Mouse (Mus musculus): ENCODE measurements around the gene Arhgap1. TPM values are rescaled to one million over a fixed set of nuclear protein-coding genes. Genes with fewer than 3 reads are reported as not detected.

The Arhgap1 gene
- polyA plus RNA-seq, 1 experiment, result 23.7 TPM

- Histone ChIP-seq H3K27ac (ENCODE audit: control insufficient read depth, insufficient read depth, low read depth, low read length) (peak within 1 kb of the TSS; percentile 84), H3K4me1 (ENCODE audit: control insufficient read depth, insufficient read depth, low read length) (peaks cover 3% of the 10 kb centered on the region), H3K4me3 (ENCODE audit: control insufficient read depth, low read depth, low read length) (peak within 1 kb of the TSS; percentile 96), H3K36me3 (ENCODE audit: control insufficient read depth, insufficient read depth, low read length) (no peaks in the 10 kb centered on the region), H3K27me3 (ENCODE audit: control insufficient read depth, insufficient read depth, low read length) (no peaks in the 10 kb centered on the region)
- peak; percentile 67 for TF ChIP-seq POLR2A (IDR thresholded peaks at IDR 0.05; ENCODE audit: control insufficient read depth, low read depth, low read length)
- TF ChIP-seq CTCF (IDR thresholded peaks at IDR 0.05; ENCODE audit: control insufficient read depth, insufficient read depth, insufficient replicate concordance, low read depth, low read length), result no peak
Observed at GRCm38 (mm10) chr2:91710272-91711234, 60.9 kb downstream of the Arhgap1 start, which contains the start of the genes Atg13 and Harbi1. Gene Atg13 (minus strand): TSS chr2:91710576. Gene Harbi1 (plus strand): TSS chr2:91710852.

- Histone ChIP-seq H3K4me3 (ENCODE audit: control insufficient read depth, low read depth, low read length) (peak overlapping the region; percentile 96), H3K4me1 (ENCODE audit: control insufficient read depth, insufficient read depth, low read length) (peaks cover 3% of the 10 kb centered on the region), H3K36me3 (ENCODE audit: control insufficient read depth, insufficient read depth, low read length) (no peaks in the 10 kb centered on the region), H3K27me3 (ENCODE audit: control insufficient read depth, insufficient read depth, low read length) (no peaks in the 10 kb centered on the region), H3K27ac (ENCODE audit: control insufficient read depth, insufficient read depth, low read depth, low read length) (peak overlapping the region; percentile 84)
- TF ChIP-seq POLR2A (IDR thresholded peaks at IDR 0.05; ENCODE audit: control insufficient read depth, low read depth, low read length) (no peak), CTCF (IDR thresholded peaks at IDR 0.05; ENCODE audit: control insufficient read depth, insufficient read depth, insufficient replicate concordance, low read depth, low read length) (no peak)
Observed at GRCm38 (mm10) chr2:91711256-91711925, 61.7 kb downstream of the Arhgap1 start.

- H3K27ac ChIP-seq (ENCODE audit: control insufficient read depth, insufficient read depth, low read depth, low read length), result no peak overlapping the region
- H3K4me3 ChIP-seq (ENCODE audit: control insufficient read depth, low read depth, low read length), result no peak overlapping the region
- TF ChIP-seq POLR2A (IDR thresholded peaks at IDR 0.05; ENCODE audit: control insufficient read depth, low read depth, low read length) (no peak), CTCF (IDR thresholded peaks at IDR 0.05; ENCODE audit: control insufficient read depth, insufficient read depth, insufficient replicate concordance, low read depth, low read length) (no peak)
- no peaks in the 10 kb centered on the region for H3K4me1 ChIP-seq (ENCODE audit: control insufficient read depth, insufficient read depth, low read length)
- H3K27me3 ChIP-seq (ENCODE audit: control insufficient read depth, insufficient read depth, low read length), result no peaks in the 10 kb centered on the region
- H3K36me3 ChIP-seq (ENCODE audit: control insufficient read depth, insufficient read depth, low read length), result no peaks in the 10 kb centered on the region
Observed at GRCm38 (mm10) chr2:91714921-91715320, 65.3 kb downstream of the Arhgap1 start.

- peaks cover 1% of the 10 kb centered on the region; the same call in 1 of the 2 replicates for H3K36me3 ChIP-seq (ENCODE audit: control insufficient read depth, insufficient read depth, low read length)
- H3K27me3 ChIP-seq (ENCODE audit: control insufficient read depth, insufficient read depth, low read length), result no peaks in the 10 kb centered on the region
- no peak overlapping the region for H3K4me3 ChIP-seq (ENCODE audit: control insufficient read depth, low read depth, low read length)
- no peaks in the 10 kb centered on the region for H3K4me1 ChIP-seq (ENCODE audit: control insufficient read depth, insufficient read depth, low read length)
- TF ChIP-seq POLR2A (IDR thresholded peaks at IDR 0.05; ENCODE audit: control insufficient read depth, low read depth, low read length) (no peak), CTCF (IDR thresholded peaks at IDR 0.05; ENCODE audit: control insufficient read depth, insufficient read depth, insufficient replicate concordance, low read depth, low read length) (no peak)
- H3K27ac ChIP-seq (ENCODE audit: control insufficient read depth, insufficient read depth, low read depth, low read length), result no peak overlapping the region
Observed at GRCm38 (mm10) chr2:91718276-91718675, 68.6 kb downstream of the Arhgap1 start.

Other genes starting within 250 kb of the Arhgap1 start
- gene 1110051M20Rik, start 205.2 kb upstream of the Arhgap1 start, polyA plus RNA-seq (2012; rRNA removed), result 81.5 and 91.7 TPM in 2 replicates
- 0.44 and 0.96 TPM in 2 replicates for gene Lrp4, start 192.3 kb upstream of the Arhgap1 start, polyA plus RNA-seq (2012; rRNA removed)
- 26.4 and 36.3 TPM in 2 replicates for gene Ckap5, start 123.1 kb upstream of the Arhgap1 start, polyA plus RNA-seq (2012; rRNA removed)
- 0.08 and 0.14 TPM in 2 replicates for gene F2, start 13.4 kb upstream of the Arhgap1 start, polyA plus RNA-seq (2012; rRNA removed)
- 6.3 and 6.5 TPM in 2 replicates for gene Zfp408, start 69 bp upstream of the Arhgap1 start, polyA plus RNA-seq (2012; rRNA removed)
- gene Atg13, start 60.7 kb downstream of the Arhgap1 start, polyA plus RNA-seq (2012; rRNA removed), result 37.5 and 38.3 TPM in 2 replicates
- 3.3 and 4.0 TPM in 2 replicates for gene Harbi1, start 61.0 kb downstream of the Arhgap1 start, polyA plus RNA-seq (2012; rRNA removed)
- gene Ambra1, start 80.3 kb downstream of the Arhgap1 start, polyA plus RNA-seq (2012; rRNA removed), result 31.2 and 31.3 TPM in 2 replicates